Mouse (Mus musculus) bone marrow, adult 2 months (tissue): ENCODE measurements at regions not wholly inside any gene's neighbourhood (a gene's known extent, or its start where the extent isn't known, plus 50 kb on each side); places are given as distances from the start of the nearest gene placed in this dataset.

ENCODE experiments used
- CTCF ChIP-seq: fragments of 200-500 bp; IDR thresholded peaks from 2 replicates; pipeline ENCODE4 v1.5.1; 2011; ENCODE audit warnings: low read length, control low read depth; ENCODE audit not compliant: control insufficient read depth, insufficient read depth
- POLR2A ChIP-seq: fragments of 200-500 bp; IDR thresholded peaks from 2 replicates; pipeline ENCODE4 v1.6.1; 2011; ENCODE audit warnings: low read depth, mild to moderate bottlenecking, control low read depth, low read length, borderline replicate concordance; ENCODE audit not compliant: control insufficient read depth

GRCm38 (mm10) chr7:124922806-124923205, 521.7 kb upstream of the Kdm8 start:
- TF ChIP-seq CTCF (no peak), POLR2A (no peak)
